Mouse (Mus musculus): ENCODE measurements around the gene Rassf7. TPM values are rescaled to one million over a fixed set of nuclear protein-coding genes. Genes with fewer than 3 reads are reported as not detected.

Gene Rassf7
- total and polyA plus RNA-seq, 3 experiments = 7.0 to 9.5 TPM; not detected in 1

DNA sequence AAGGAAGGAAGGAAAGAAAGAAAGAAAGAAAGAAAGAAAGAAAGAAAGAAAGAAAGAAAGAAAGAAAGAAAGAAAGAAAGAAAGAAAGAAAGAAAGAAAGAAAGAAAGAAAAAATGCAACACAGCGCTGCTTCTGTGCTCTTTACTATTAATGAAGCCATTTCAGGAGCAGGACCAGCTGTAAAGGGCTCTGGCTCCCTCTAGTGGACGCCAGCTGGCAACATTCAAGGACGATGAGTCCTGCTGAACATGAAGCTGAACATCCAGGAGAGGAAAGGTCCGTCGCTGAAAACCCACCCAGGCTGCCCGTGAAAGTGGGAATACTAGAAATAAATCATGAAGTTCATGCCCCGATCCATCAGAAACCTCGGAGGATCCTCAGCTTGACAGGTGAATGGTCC, 39.5 kb upstream of the Rassf7 start:
- peaks cover 6 to 10% of the 10 kb centered on the region in 2 experiments for H3K4me1 ChIP-seq (ENCODE audit: control insufficient read depth in 1 of 2, insufficient read depth in 2 of 2, low read length in 2 of 2)
- H3K79me2 ChIP-seq (ENCODE audit: control insufficient read depth, insufficient read depth, low read length, poor library complexity) = peaks cover 6% of the 10 kb centered on the region; the same call in 1 of the 2 replicates
- H3K27ac ChIP-seq (ENCODE audit: control insufficient read depth, low read depth, low read length) = no peak overlapping the region
- H3K9ac ChIP-seq (ENCODE audit: control insufficient read depth, low read depth, low read length, poor library complexity, severe bottlenecking) = no peak overlapping the region
- TF ChIP-seq ZNF384 (IDR thresholded peaks at IDR 0.05; ENCODE audit: low read depth, low read length) = peak; percentile 36; the same call in 1 of the 2 replicates
- no peak for TF ChIP-seq NRF1 (IDR thresholded peaks at IDR 0.05; ENCODE audit: insufficient read depth, low read depth, low read length, poor library complexity, severe bottlenecking)
- peak; percentile 92 for TF ChIP-seq RAD21 (IDR thresholded peaks at IDR 0.05; ENCODE audit: low read depth, low read length)
- TF ChIP-seq SMC3 (IDR thresholded peaks at IDR 0.05; ENCODE audit: low read depth, low read length) = peak; percentile 92
- TF ChIP-seq ZC3H11A (IDR thresholded peaks at IDR 0.05; ENCODE audit: low read depth, low read length) = peak; percentile 96
- TF ChIP-seq MYC (IDR thresholded peaks at IDR 0.05; ENCODE audit: low read depth, low read length) = 0 out of 2 replicates have a peak, but pooled peaks have one; percentile 22
- peak; percentile 55 for TF ChIP-seq SIN3A (IDR thresholded peaks at IDR 0.05; ENCODE audit: low read length)
- TF ChIP-seq ETS1 (IDR thresholded peaks at IDR 0.05; ENCODE audit: low read depth, low read length) = no peak
- TF ChIP-seq CTCF (IDR thresholded peaks at IDR 0.05 in 2 of 3, conservative IDR thresholded peaks at IDR 0.05 in 1 of 3; ENCODE audit: control insufficient read depth in 1 of 3, insufficient read depth in 1 of 3, low read depth in 2 of 3, low read length in 3 of 3, poor library complexity in 1 of 3, severe bottlenecking in 1 of 3) = peak; percentile 89 to 98 (median 92)
- no peak for TF ChIP-seq TAL1 (IDR thresholded peaks at IDR 0.05; ENCODE audit: low read length)
- H3K36me3 ChIP-seq (ENCODE audit: control insufficient read depth in 1 of 2, insufficient read depth in 2 of 2, low read length in 2 of 2) = peaks cover 0 to 4% of the 10 kb centered on the region in 2 experiments; a peak in 2 of 4 replicates
- H3K4me3 ChIP-seq (ENCODE audit: control insufficient read depth in 1 of 2, insufficient read depth in 1 of 2, low read depth in 2 of 2, low read length in 2 of 2) = no peak overlapping the region
- no peaks in the 10 kb centered on the region for H3K9me3 ChIP-seq (replicated peaks; ENCODE audit: insufficient read depth, low read length)
- H3K27me3 ChIP-seq (ENCODE audit: control insufficient read depth in 1 of 2, insufficient read depth in 2 of 2, low read length in 2 of 2) = no peaks in the 10 kb centered on the region; a peak in 1 of 4 replicates
- DNase-seq (ENCODE audit: low read depth, low spot score) = peak; percentile 91

DNA sequence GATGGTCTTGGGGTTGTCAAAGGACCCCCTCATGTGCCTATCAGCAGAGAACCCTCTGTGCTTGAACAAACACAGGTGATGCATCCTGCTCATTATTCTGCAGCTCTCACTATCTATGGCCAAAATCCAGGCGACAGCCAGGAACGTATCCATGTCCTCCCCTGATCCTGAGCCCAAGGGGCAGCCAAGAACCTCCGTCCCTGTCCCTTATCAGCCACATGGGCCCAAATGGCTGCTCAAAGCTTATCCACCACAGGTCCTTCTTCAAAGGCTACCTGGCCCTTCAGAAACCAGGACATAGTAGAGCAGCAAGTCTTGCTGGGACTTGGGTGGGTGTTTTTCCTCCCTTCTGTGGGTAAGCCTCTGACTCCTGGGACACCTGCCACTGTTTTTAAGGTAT, 27.5 kb upstream of the Rassf7 start:
- H3K27ac ChIP-seq (ENCODE audit: control insufficient read depth, low read depth, low read length) = no peak overlapping the region
- H3K9me3 ChIP-seq (replicated peaks; ENCODE audit: insufficient read depth, low read length) = no peaks in the 10 kb centered on the region
- DNase-seq (ENCODE audit: low read depth, low spot score) = no peak
- peaks cover 2% of the 10 kb centered on the region in 2 experiments; a peak in 3 of 4 replicates for H3K36me3 ChIP-seq (ENCODE audit: control insufficient read depth in 1 of 2, insufficient read depth in 2 of 2, low read length in 2 of 2)
- TF ChIP-seq MAX (IDR thresholded peaks at IDR 0.05; ENCODE audit: low read length) (no peak), MYB (IDR thresholded peaks at IDR 0.05; ENCODE audit: low read depth, low read length) (no peak)
- H3K9ac ChIP-seq (ENCODE audit: control insufficient read depth, low read depth, low read length, poor library complexity, severe bottlenecking) = no peak overlapping the region
- no peak overlapping the region for H3K4me3 ChIP-seq (ENCODE audit: control insufficient read depth in 1 of 2, insufficient read depth in 1 of 2, low read depth in 2 of 2, low read length in 2 of 2)
- peaks cover 0 to 4% of the 10 kb centered on the region in 2 experiments; a peak in 1 of 4 replicates for H3K4me1 ChIP-seq (ENCODE audit: control insufficient read depth in 1 of 2, insufficient read depth in 2 of 2, low read length in 2 of 2)
- H3K27me3 ChIP-seq (ENCODE audit: control insufficient read depth in 1 of 2, insufficient read depth in 2 of 2, low read length in 2 of 2) = no peaks in the 10 kb centered on the region
- peaks cover 7% of the 10 kb centered on the region for H3K79me2 ChIP-seq (ENCODE audit: control insufficient read depth, insufficient read depth, low read length, poor library complexity)

DNA sequence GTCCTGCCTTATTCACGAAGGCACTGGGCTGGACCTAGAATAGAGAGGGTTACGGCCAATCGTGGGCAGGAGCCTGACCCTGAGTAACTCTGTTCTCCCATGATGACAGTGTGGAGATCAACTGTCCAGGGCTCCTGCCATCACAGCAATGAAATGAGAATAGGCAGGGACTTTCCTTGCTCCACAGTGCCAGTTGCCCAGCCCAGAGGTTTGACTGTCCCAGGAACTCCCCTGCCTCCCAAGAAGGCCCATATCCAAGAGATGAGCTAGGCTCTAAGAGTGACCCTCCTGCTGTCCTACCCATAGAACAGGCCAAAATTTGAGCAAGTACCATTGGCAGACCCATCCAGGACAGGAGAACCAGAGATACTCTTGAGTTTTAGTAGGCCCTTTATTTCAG, 26.9 kb upstream of the Rassf7 start:
- Histone ChIP-seq H3K4me1 (ENCODE audit: control insufficient read depth in 1 of 2, insufficient read depth in 2 of 2, low read length in 2 of 2) (peaks cover 0 to 4% of the 10 kb centered on the region in 2 experiments; a peak in 1 of 4 replicates), H3K36me3 (ENCODE audit: control insufficient read depth in 1 of 2, insufficient read depth in 2 of 2, low read length in 2 of 2) (peaks cover 2% of the 10 kb centered on the region in 2 experiments; a peak in 3 of 4 replicates), H3K27ac (ENCODE audit: control insufficient read depth, low read depth, low read length) (no peak overlapping the region), H3K4me3 (ENCODE audit: control insufficient read depth in 1 of 2, insufficient read depth in 1 of 2, low read depth in 2 of 2, low read length in 2 of 2) (no peak overlapping the region), H3K27me3 (ENCODE audit: control insufficient read depth in 1 of 2, insufficient read depth in 2 of 2, low read length in 2 of 2) (no peaks in the 10 kb centered on the region), H3K79me2 (ENCODE audit: control insufficient read depth, insufficient read depth, low read length, poor library complexity) (peaks cover 12% of the 10 kb centered on the region), H3K9ac (ENCODE audit: control insufficient read depth, low read depth, low read length, poor library complexity, severe bottlenecking) (no peak overlapping the region), H3K9me3 (replicated peaks; ENCODE audit: insufficient read depth, low read length) (no peaks in the 10 kb centered on the region)
- TF ChIP-seq KAT2A (conservative IDR thresholded peaks at IDR 0.05; ENCODE audit: low read depth, low read length) = no peak
- TF ChIP-seq POLR2AphosphoS2 (IDR thresholded peaks at IDR 0.05; ENCODE audit: low read length) = 0 out of 2 replicates have a peak, but pooled peaks have one; percentile 26
- no peak for TF ChIP-seq EP300 (IDR thresholded peaks at IDR 0.05; ENCODE audit: low read depth in 1 of 2, low read length in 2 of 2)
- DNase-seq (ENCODE audit: low read depth, low spot score) = no peak
